Mouse (Mus musculus): ENCODE results near the gene Ppp4c. TPM values are rescaled to one million over a fixed set of nuclear protein-coding genes. Genes with fewer than 3 reads are reported as not detected.

The Ppp4c gene
- polyA plus RNA-seq, 1 experiment from 2014 or later, result 155 TPM

GRCm38 (mm10) chr7:126767001-126767400 is 25.3 kb downstream of the Ppp4c start:
- WGBS, result 96% methylated on average over 8 of the region's 8 CpGs
- H3K4me2 ChIP-seq (ENCODE audit: low read length), result no peak overlapping the region
- no peak overlapping the region for H3K27ac ChIP-seq (ENCODE audit: low read length)
- no peaks in the 10 kb centered on the region for H3K9me3 ChIP-seq (replicated peaks; ENCODE audit: control insufficient read depth, low read length, poor library complexity, severe bottlenecking)
- H3K36me3 ChIP-seq (ENCODE audit: control insufficient read depth, insufficient read depth, low read length), result peaks cover 31% of the 10 kb centered on the region
- peaks cover 5% of the 10 kb centered on the region for H3K4me1 ChIP-seq (ENCODE audit: control insufficient read depth, insufficient read depth, low read length)
- H3K9ac ChIP-seq (ENCODE audit: low read depth, low read length), result no peak overlapping the region
- ATAC-seq, result no peak
- H3K4me3 ChIP-seq (ENCODE audit: low read depth, low read length), result no peak overlapping the region
- H3K27me3 ChIP-seq (ENCODE audit: control insufficient read depth, insufficient read depth, low read depth, low read length), result no peaks in the 10 kb centered on the region

- Histone ChIP-seq H3K9me3 (replicated peaks; ENCODE audit: control insufficient read depth, low read length, poor library complexity, severe bottlenecking) (no peaks in the 10 kb centered on the region), H3K4me1 (ENCODE audit: control insufficient read depth, insufficient read depth, low read length) (peaks cover 13% of the 10 kb centered on the region), H3K36me3 (ENCODE audit: control insufficient read depth, insufficient read depth, low read length) (peaks cover 31% of the 10 kb centered on the region), H3K27me3 (ENCODE audit: control insufficient read depth, insufficient read depth, low read depth, low read length) (no peaks in the 10 kb centered on the region), H3K4me2 (ENCODE audit: low read length) (no peak within 1 kb of the TSS), H3K27ac (ENCODE audit: low read length) (no peak within 1 kb of the TSS), H3K4me3 (ENCODE audit: low read depth, low read length) (no peak within 1 kb of the TSS), H3K9ac (ENCODE audit: low read depth, low read length) (no peak within 1 kb of the TSS)
- 89% methylated on average over 16 of the region's 16 CpGs for WGBS
- no peak for ATAC-seq
Measured at GRCm38 (mm10) chr7:126766201-126766600, 26.1 kb downstream of the Ppp4c start, which contains the start of gene Gdpd3. Gene Gdpd3, plus strand, starts transcription at chr7:126766334.

- Histone ChIP-seq H3K4me2 (ENCODE audit: low read length) (no peak overlapping the region), H3K27ac (ENCODE audit: low read length) (no peak overlapping the region)
- no peak for ATAC-seq
Measured at GRCm38 (mm10) chr7:126765540-126765939, 26.8 kb downstream of the Ppp4c start.

GRCm38 (mm10) chr7:126762471-126763008 is 29.8 kb downstream of the Ppp4c start:
- WGBS, result 72% methylated on average over 17 of the region's 17 CpGs
- H3K9me3 ChIP-seq (replicated peaks; ENCODE audit: control insufficient read depth, low read length, poor library complexity, severe bottlenecking), result no peaks in the 10 kb centered on the region
- no peak overlapping the region for H3K27ac ChIP-seq (ENCODE audit: low read length)
- H3K36me3 ChIP-seq (ENCODE audit: control insufficient read depth, insufficient read depth, low read length), result peaks cover 26% of the 10 kb centered on the region
- peaks cover 21% of the 10 kb centered on the region for H3K4me1 ChIP-seq (ENCODE audit: control insufficient read depth, insufficient read depth, low read length)
- H3K4me3 ChIP-seq (ENCODE audit: low read depth, low read length), result no peak overlapping the region
- H3K4me2 ChIP-seq (ENCODE audit: low read length), result peak overlapping the region; percentile 10
- H3K27me3 ChIP-seq (ENCODE audit: control insufficient read depth, insufficient read depth, low read depth, low read length), result no peaks in the 10 kb centered on the region
- H3K9ac ChIP-seq (ENCODE audit: low read depth, low read length), result peak overlapping the region; percentile 42
- no peak for ATAC-seq

More at GRCm38 (mm10) chr7:126765540-126765939, 26.8 kb downstream of the Ppp4c start:
- 90% methylated on average over 9 of the region's 9 CpGs for WGBS
- Histone ChIP-seq H3K27me3 (ENCODE audit: control insufficient read depth, insufficient read depth, low read depth, low read length) (no peaks in the 10 kb centered on the region), H3K9ac (ENCODE audit: low read depth, low read length) (no peak overlapping the region), H3K9me3 (replicated peaks; ENCODE audit: control insufficient read depth, low read length, poor library complexity, severe bottlenecking) (no peaks in the 10 kb centered on the region), H3K4me3 (ENCODE audit: low read depth, low read length) (no peak overlapping the region), H3K4me1 (ENCODE audit: control insufficient read depth, insufficient read depth, low read length) (peaks cover 20% of the 10 kb centered on the region), H3K36me3 (ENCODE audit: control insufficient read depth, insufficient read depth, low read length) (peaks cover 31% of the 10 kb centered on the region)

GRCm38 (mm10) chr7:126761529-126762067 is 30.7 kb downstream of the Ppp4c start:
- Histone ChIP-seq H3K27me3 (ENCODE audit: control insufficient read depth, insufficient read depth, low read depth, low read length) (no peaks in the 10 kb centered on the region), H3K27ac (ENCODE audit: low read length) (no peak overlapping the region), H3K9ac (ENCODE audit: low read depth, low read length) (no peak overlapping the region), H3K9me3 (replicated peaks; ENCODE audit: control insufficient read depth, low read length, poor library complexity, severe bottlenecking) (no peaks in the 10 kb centered on the region), H3K4me3 (ENCODE audit: low read depth, low read length) (no peak overlapping the region), H3K4me1 (ENCODE audit: control insufficient read depth, insufficient read depth, low read length) (peaks cover 21% of the 10 kb centered on the region), H3K36me3 (ENCODE audit: control insufficient read depth, insufficient read depth, low read length) (peaks cover 19% of the 10 kb centered on the region), H3K4me2 (ENCODE audit: low read length) (peak overlapping the region; percentile 76; the same call in 1 of the 2 replicates)
- WGBS, result 84% methylated on average over 6 of the region's 6 CpGs
- no peak for ATAC-seq

GRCm38 (mm10) chr7:126760956-126761355 is 31.3 kb downstream of the Ppp4c start:
- peak overlapping the region; percentile 77 for H3K4me3 ChIP-seq (ENCODE audit: low read depth, low read length)
- WGBS, result 65% methylated on average over 4 of the region's 4 CpGs
- H3K36me3 ChIP-seq (ENCODE audit: control insufficient read depth, insufficient read depth, low read length), result peaks cover 15% of the 10 kb centered on the region
- H3K27ac ChIP-seq (ENCODE audit: low read length), result peak overlapping the region; percentile 91; the same call in 1 of the 2 replicates
- peak overlapping the region; percentile 92; the same call in 1 of the 2 replicates for H3K9ac ChIP-seq (ENCODE audit: low read depth, low read length)
- H3K27me3 ChIP-seq (ENCODE audit: control insufficient read depth, insufficient read depth, low read depth, low read length), result no peaks in the 10 kb centered on the region
- H3K4me2 ChIP-seq (ENCODE audit: low read length), result peak overlapping the region; percentile 76
- ATAC-seq, result no peak
- no peaks in the 10 kb centered on the region for H3K9me3 ChIP-seq (replicated peaks; ENCODE audit: control insufficient read depth, low read length, poor library complexity, severe bottlenecking)
- peaks cover 21% of the 10 kb centered on the region for H3K4me1 ChIP-seq (ENCODE audit: control insufficient read depth, insufficient read depth, low read length)

GRCm38 (mm10) chr7:126760391-126760802 is 31.9 kb downstream of the Ppp4c start:
- peak overlapping the region; percentile 91 for H3K27ac ChIP-seq (ENCODE audit: low read length)
- WGBS, result 22% methylated on average over 3 of the region's 3 CpGs
- peak overlapping the region; percentile 76 for H3K4me2 ChIP-seq (ENCODE audit: low read length)
- H3K36me3 ChIP-seq (ENCODE audit: control insufficient read depth, insufficient read depth, low read length), result peaks cover 15% of the 10 kb centered on the region
- H3K27me3 ChIP-seq (ENCODE audit: control insufficient read depth, insufficient read depth, low read depth, low read length), result no peaks in the 10 kb centered on the region
- H3K4me3 ChIP-seq (ENCODE audit: low read depth, low read length), result peak overlapping the region; percentile 77
- peak overlapping the region; percentile 92 for H3K9ac ChIP-seq (ENCODE audit: low read depth, low read length)
- no peaks in the 10 kb centered on the region for H3K9me3 ChIP-seq (replicated peaks; ENCODE audit: control insufficient read depth, low read length, poor library complexity, severe bottlenecking)
- peaks cover 21% of the 10 kb centered on the region for H3K4me1 ChIP-seq (ENCODE audit: control insufficient read depth, insufficient read depth, low read length)
- ATAC-seq, result 0 out of 2 replicates have a peak, but pooled peaks have one; percentile 1

- Histone ChIP-seq H3K27me3 (ENCODE audit: control insufficient read depth, insufficient read depth, low read depth, low read length) (no peaks in the 10 kb centered on the region), H3K9ac (ENCODE audit: low read depth, low read length) (peak overlapping the region; percentile 92), H3K4me1 (ENCODE audit: control insufficient read depth, insufficient read depth, low read length) (peaks cover 21% of the 10 kb centered on the region), H3K4me3 (ENCODE audit: low read depth, low read length) (peak overlapping the region; percentile 77), H3K9me3 (replicated peaks; ENCODE audit: control insufficient read depth, low read length, poor library complexity, severe bottlenecking) (no peaks in the 10 kb centered on the region), H3K4me2 (ENCODE audit: low read length) (peak overlapping the region; percentile 76), H3K27ac (ENCODE audit: low read length) (peak overlapping the region; percentile 91), H3K36me3 (ENCODE audit: control insufficient read depth, insufficient read depth, low read length) (peaks cover 15% of the 10 kb centered on the region)
- WGBS, result 1% methylated on average over 22 of the region's 24 CpGs
- ATAC-seq, result peak; percentile 64
Measured at GRCm38 (mm10) chr7:126759672-126760390, 32.5 kb downstream of the Ppp4c start.

Data from midbrain, embryonic 16.5 days (tissue).